Mouse (Mus musculus) embryonic facial prominence, embryonic 14.5 days (tissue): ENCODE measurements around the gene Sec16a. TPM values are rescaled to one million over a fixed set of nuclear protein-coding genes. Genes with fewer than 3 reads are reported as not detected.
"Not testable (repeated sequence)": the region's sequence is repeated elsewhere in the genome, so short reads cannot be mapped to it uniquely, and the experiment has no call there.

Experiments
- ATAC-seq: fragments of 200-750 bp; cut with Nextera tagmentation; 2 replicates; pipeline ENCODE4 v1.8.0; 2017; ENCODE audit warnings: low read depth, moderate number of reproducible peaks, moderate TSS enrichment
- DNase-seq: peaks from one replicate; pipeline ENCODE4 v3.0.0-alpha.2; 2015; ENCODE audit warnings: low spot score
- H3K27ac ChIP-seq: fragments of 300-500 bp; sonication (generic); replicated peaks from 2 replicates; pipeline ENCODE4 v1.5.1; 2014; ENCODE audit warnings: low read depth, mild to moderate bottlenecking, low read length, moderate library complexity
- H3K27me3 ChIP-seq: fragments of 300-500 bp; sonication (generic); replicated peaks from 2 replicates; pipeline ENCODE4 v1.6.1; 2014; ENCODE audit warnings: low read length; ENCODE audit not compliant: control insufficient read depth, insufficient read depth
- H3K36me3 ChIP-seq: fragments of 300-500 bp; sonication (generic); 2 replicates; pipeline ENCODE4 v1.6.1; 2014; ENCODE audit warnings: low read length, mixed read lengths; ENCODE audit not compliant: control insufficient read depth, insufficient read depth
- H3K4me1 ChIP-seq: fragments of 300-500 bp; sonication (generic); 2 replicates; pipeline ENCODE4 v1.6.1; 2014; ENCODE audit warnings: antibody characterized with exemption, low read length; ENCODE audit not compliant: control insufficient read depth, insufficient read depth
- H3K4me2 ChIP-seq: fragments of 300-500 bp; sonication (generic); 2 replicates; pipeline ENCODE4 v1.6.1; 2014; ENCODE audit warnings: low read depth, mild to moderate bottlenecking, low read length, moderate library complexity, mixed read lengths
- H3K4me3 ChIP-seq: fragments of 300-500 bp; sonication (generic); 2 replicates; pipeline ENCODE4 v1.5.1; 2014; ENCODE audit warnings: low read depth, mild to moderate bottlenecking, low read length
- H3K9ac ChIP-seq: fragments of 300-500 bp; sonication (generic); 2 replicates; pipeline ENCODE4 v1.6.1; 2014; ENCODE audit warnings: low read depth, mild to moderate bottlenecking, low read length, moderate library complexity, mixed read lengths
- H3K9me3 ChIP-seq: fragments of 300-500 bp; sonication (generic); 2 replicates; pipeline ENCODE4 v1.6.1; 2016; ENCODE audit warnings: low read length; ENCODE audit not compliant: control insufficient read depth
- WGBS: fragments of 180-500 bp; shearing (Covaris S2); extraction: QIAGEN DNeasy Blood & Tissue Kit; methylation state at CpG from one replicate; pipeline ENCODE4 v1.1.7; 2014; 5-methylcytosine and 5-hydroxymethylcytosine counted together
- polyA plus RNA-seq: library from polyadenylated mRNA; unstranded; fragments of >200 nt; fragmentation: Nextera tagmentation; extraction: Ambion mirVana; gene quantifications from 2 replicates; pipeline ENCODE4 v1.2.1, GENCODE M21; 2014

The Sec16a gene
- polyA plus RNA-seq, 1 experiment from 2014 or later, result 38.6 TPM

- H3K9ac ChIP-seq, result no peak overlapping the region
- no peak for ATAC-seq
- WGBS, result 78% methylated on average over 5 of the region's 5 CpGs
These were observed 45.4 kb downstream of the Sec16a start for GRCm38 (mm10) chr2:26399647-26400046.

GRCm38 (mm10) chr2:26398978-26399377, 46.0 kb downstream of the Sec16a start:
- Histone ChIP-seq H3K27ac (no peak overlapping the region), H3K27me3 (no peaks in the 10 kb centered on the region), H3K36me3 (peaks cover 90% of the 10 kb centered on the region), H3K4me2 (no peak overlapping the region), H3K9me3 (no peaks in the 10 kb centered on the region), H3K9ac (no peak overlapping the region), H3K4me3 (no peak overlapping the region), H3K4me1 (no peaks in the 10 kb centered on the region)
- ATAC-seq (no peak), DNase-seq (no peak)
- 93% methylated on average over 8 of the region's 8 CpGs for WGBS

More at GRCm38 (mm10) chr2:26399647-26400046, 45.4 kb downstream of the Sec16a start:
- H3K27me3 ChIP-seq, result no peaks in the 10 kb centered on the region
- no peaks in the 10 kb centered on the region for H3K4me1 ChIP-seq
- H3K27ac ChIP-seq, result no peak overlapping the region
- no peaks in the 10 kb centered on the region for H3K9me3 ChIP-seq
- peaks cover 83% of the 10 kb centered on the region for H3K36me3 ChIP-seq
- H3K4me2 ChIP-seq, result no peak overlapping the region
- no peak overlapping the region for H3K4me3 ChIP-seq
- no peak for DNase-seq

- Histone ChIP-seq H3K4me2 (no peak overlapping the region), H3K27me3 (no peaks in the 10 kb centered on the region), H3K36me3 (peaks cover 76% of the 10 kb centered on the region), H3K9ac (no peak overlapping the region), H3K9me3 (no peaks in the 10 kb centered on the region), H3K4me3 (no peak overlapping the region), H3K4me1 (peaks cover 4% of the 10 kb centered on the region; the same call in 1 of the 2 replicates), H3K27ac (no peak overlapping the region)
- DNase-seq, result no peak
- no peak for ATAC-seq
- 95% methylated on average over 6 of the region's 6 CpGs for WGBS
These were observed 53.4 kb downstream of the Sec16a start for GRCm38 (mm10) chr2:26391617-26392016.

GRCm38 (mm10) chr2:26390954-26391353, 54.1 kb downstream of the Sec16a start:
- H3K27me3 ChIP-seq, result no peaks in the 10 kb centered on the region
- no peak overlapping the region for H3K4me2 ChIP-seq
- H3K4me1 ChIP-seq, result peaks cover 4% of the 10 kb centered on the region; the same call in 1 of the 2 replicates
- H3K4me3 ChIP-seq, result no peak overlapping the region
- no peak for DNase-seq
- no peaks in the 10 kb centered on the region for H3K9me3 ChIP-seq
- no peak overlapping the region for H3K27ac ChIP-seq
- no peak overlapping the region for H3K9ac ChIP-seq
- 82% methylated on average over 3 of the region's 3 CpGs for WGBS
- peaks cover 76% of the 10 kb centered on the region for H3K36me3 ChIP-seq
- no peak for ATAC-seq

- Histone ChIP-seq H3K4me1 (peaks cover 4% of the 10 kb centered on the region; the same call in 1 of the 2 replicates), H3K4me2 (peak within 1 kb of the TSS; percentile 93), H3K9ac (peak within 1 kb of the TSS; percentile 94), H3K4me3 (peak within 1 kb of the TSS; percentile 95), H3K36me3 (peaks cover 76% of the 10 kb centered on the region), H3K9me3 (no peaks in the 10 kb centered on the region), H3K27ac (peak within 1 kb of the TSS; percentile 63), H3K27me3 (no peaks in the 10 kb centered on the region)
- 2% methylated on average over 33 of the region's 60 CpGs for WGBS
- peak; percentile 88 for DNase-seq
- peak; percentile 95 for ATAC-seq
These were observed 55.8 kb downstream of the Sec16a start, which contains the start of the genes Entr1 and Pmpca for GRCm38 (mm10) chr2:26389154-26389690. Gene Entr1 (minus strand): TSS chr2:26389316. Gene Pmpca (plus strand): TSS chr2:26389339.

GRCm38 (mm10) chr2:26388682-26389153, 56.3 kb downstream of the Sec16a start:
- H3K4me1 ChIP-seq, result peaks cover 4% of the 10 kb centered on the region; the same call in 1 of the 2 replicates
- no peaks in the 10 kb centered on the region for H3K9me3 ChIP-seq
- peak overlapping the region; percentile 93 for H3K4me2 ChIP-seq
- peaks cover 76% of the 10 kb centered on the region for H3K36me3 ChIP-seq
- peak overlapping the region; percentile 63 for H3K27ac ChIP-seq
- ATAC-seq, result peak; percentile 48
- WGBS, result 1% methylated on average over 27 of the region's 45 CpGs
- DNase-seq, result no peak
- peak overlapping the region; percentile 94 for H3K9ac ChIP-seq
- peak overlapping the region; percentile 95 for H3K4me3 ChIP-seq
- H3K27me3 ChIP-seq, result no peaks in the 10 kb centered on the region

GRCm38 (mm10) chr2:26387713-26388112, 57.3 kb downstream of the Sec16a start:
- Histone ChIP-seq H3K27me3 (no peaks in the 10 kb centered on the region), H3K4me2 (peak overlapping the region; percentile 93; the same call in 1 of the 2 replicates), H3K4me3 (peak overlapping the region; percentile 95; the same call in 1 of the 2 replicates), H3K36me3 (peaks cover 76% of the 10 kb centered on the region), H3K4me1 (peaks cover 4% of the 10 kb centered on the region; the same call in 1 of the 2 replicates), H3K9me3 (no peaks in the 10 kb centered on the region), H3K9ac (no peak overlapping the region), H3K27ac (no peak overlapping the region)
- WGBS, result 83% methylated on average over 3 of the region's 3 CpGs
- ATAC-seq (no peak), DNase-seq (no peak)

GRCm38 (mm10) chr2:26380871-26381270, 64.1 kb downstream of the Sec16a start:
- Histone ChIP-seq H3K9ac (peak overlapping the region; percentile 85), H3K4me2 (peak overlapping the region; percentile 86), H3K36me3 (peaks cover 61% of the 10 kb centered on the region), H3K4me3 (peak overlapping the region; percentile 79)
- not testable (repeated sequence) for H3K9me3 ChIP-seq, H3K27me3 ChIP-seq, H3K27ac ChIP-seq, DNase-seq, ATAC-seq, H3K4me1 ChIP-seq
- 40% methylated on average over 6 of the region's 6 CpGs for WGBS
